Mouse (Mus musculus): Measurements from ENCODE around the gene Gm21775. TPM values are rescaled to one million over a fixed set of nuclear protein-coding genes. Genes with fewer than 3 reads are reported as not detected.
"Not testable (repeated sequence)": the region's sequence is repeated elsewhere in the genome, so short reads cannot be mapped to it uniquely, and the experiment has no call there.

Gm21775 gene
- not detected in 2 replicates for polyA plus RNA-seq (2015; fragmentation: Nextera tagmentation; extraction: Ambion mirVana)

DNA sequence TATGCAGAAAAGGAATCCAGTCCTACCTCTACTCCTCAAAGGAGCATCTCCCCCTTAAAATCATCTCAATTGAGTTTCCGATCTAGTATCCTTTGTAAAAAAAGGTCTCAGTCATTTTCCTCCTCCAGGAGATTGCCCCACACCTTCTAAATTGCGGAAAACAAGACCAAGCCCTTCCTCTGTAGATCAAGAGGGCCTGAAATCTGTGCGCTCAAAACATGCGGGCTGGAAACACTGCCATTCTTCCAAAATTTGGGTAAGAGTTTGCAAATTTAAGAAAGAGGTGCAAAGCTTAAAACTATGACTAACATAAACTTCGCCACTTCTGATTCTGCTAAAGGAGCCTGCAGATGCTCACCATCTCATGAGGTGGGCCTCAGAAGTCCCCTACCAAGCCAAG, at the start of gene Gm21775:
Gene Gm21775, plus strand, starts transcription at position 301 of the 400 bp plus-strand sequence.
- not testable (repeated sequence) for H3K27ac ChIP-seq; H3K4me1 ChIP-seq; H3K27me3 ChIP-seq; H3K9me3 ChIP-seq; H3K9ac ChIP-seq; H3K4me2 ChIP-seq; H3K4me3 ChIP-seq; ATAC-seq (ENCODE audit: insufficient number of reproducible peaks, low FRiP score, low TSS enrichment, low read depth); H3K36me3 ChIP-seq
- WGBS: 77% methylated on average over 4 of the region's 5 CpGs

DNA sequence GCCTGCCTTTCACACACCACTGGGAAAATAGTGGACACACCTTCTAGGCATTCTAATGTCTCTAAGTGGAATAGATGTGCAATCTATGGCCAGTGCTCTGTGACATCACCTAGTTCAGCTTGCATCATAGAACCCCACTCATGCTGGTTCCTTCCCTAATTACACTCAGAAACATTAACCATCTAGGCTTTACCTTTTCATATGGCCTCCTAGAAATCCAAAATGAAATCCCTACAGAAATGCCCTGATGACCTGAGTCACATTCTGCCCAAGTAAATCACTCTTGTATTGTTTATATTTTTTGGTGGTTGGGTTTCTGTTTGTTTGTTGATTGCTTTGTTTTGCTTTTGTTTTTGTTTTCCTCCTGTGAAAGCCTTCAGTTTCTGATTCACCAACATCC, 17.3 kb upstream of the Gm21775 start, which contains the start of gene Gm20737:
Gene Gm20737, minus strand, starts transcription at position 101 of the 400 bp plus-strand sequence.
- not testable (repeated sequence) for H3K27ac ChIP-seq; H3K36me3 ChIP-seq; H3K9ac ChIP-seq; H3K4me2 ChIP-seq; H3K27me3 ChIP-seq; H3K4me3 ChIP-seq; H3K9me3 ChIP-seq; H3K4me1 ChIP-seq; ATAC-seq (ENCODE audit: insufficient number of reproducible peaks, low FRiP score, low TSS enrichment, low read depth)

Other genes with a start within 250 kb of the Gm21775 start
- not detected in 2 replicates for gene Gm20834, start 228.9 kb upstream of the Gm21775 start, polyA plus RNA-seq (2015; fragmentation: Nextera tagmentation; extraction: Ambion mirVana)
- gene Gm28510, start 140.7 kb upstream of the Gm21775 start, polyA plus RNA-seq (2015; fragmentation: Nextera tagmentation; extraction: Ambion mirVana): not detected in 2 replicates
- not detected in 2 replicates for gene Gm20737, start 17.4 kb upstream of the Gm21775 start, polyA plus RNA-seq (2015; fragmentation: Nextera tagmentation; extraction: Ambion mirVana)
- not detected in 2 replicates for gene Gm21900, start 62.9 kb downstream of the Gm21775 start, polyA plus RNA-seq (2015; fragmentation: Nextera tagmentation; extraction: Ambion mirVana)
- not detected in 2 replicates for gene Gm20777, start 199.0 kb downstream of the Gm21775 start, polyA plus RNA-seq (2015; fragmentation: Nextera tagmentation; extraction: Ambion mirVana)

All from limb, embryonic 15.5 days (tissue).